Mouse (Mus musculus): ENCODE measurements around the gene Acadm. TPM values are rescaled to one million over a fixed set of nuclear protein-coding genes. Genes with fewer than 3 reads are reported as not detected.

Acadm gene
- total and polyA plus RNA-seq, 3 experiments = 78.5 to 224 (median 199) TPM

- Histone ChIP-seq H3K4me2 (ENCODE audit: insufficient read depth, low read depth, poor library complexity, severe bottlenecking) (no peak overlapping the region), H3K79me2 (replicated peaks; ENCODE audit: control insufficient read depth, extremely low read depth, insufficient read depth, poor library complexity, severe bottlenecking) (no peaks in the 10 kb centered on the region), H3K36me3 (replicated peaks in 1 of 2; ENCODE audit: control insufficient read depth in 1 of 2, insufficient read depth in 1 of 2, low read length in 1 of 2) (no peaks in the 10 kb centered on the region), H3K4me1 (ENCODE audit: control insufficient read depth in 1 of 2, insufficient read depth in 2 of 2) (no peaks in the 10 kb centered on the region), H3K27me3 (replicated peaks) (peaks cover 2% of the 10 kb centered on the region), H3K9ac (ENCODE audit: insufficient read depth, low read depth) (no peak overlapping the region), H3K9me3 (replicated peaks; ENCODE audit: low read length) (peaks cover 12% of the 10 kb centered on the region), H3K4me3 (replicated peaks in 1 of 3; ENCODE audit: low read depth in 2 of 3, low read length in 2 of 3, poor library complexity in 1 of 3) (no peak overlapping the region), H3K27ac (ENCODE audit: insufficient read depth, low read depth) (no peak overlapping the region)
- 0 out of 2 replicates have a peak, but pooled peaks have one; percentile 12 for TF ChIP-seq MAFK (IDR thresholded peaks at IDR 0.05; ENCODE audit: insufficient replicate concordance, low read length)
- TF ChIP-seq MEF2A (IDR thresholded peaks at IDR 0.05; ENCODE audit: borderline replicate concordance, low read depth, low read length) = no peak
- TF ChIP-seq ZNF384 (IDR thresholded peaks at IDR 0.05; ENCODE audit: low read depth, low read length) = no peak
- TF ChIP-seq MYC (IDR thresholded peaks at IDR 0.05; ENCODE audit: low read depth, low read length) = no peak
- in situ Hi-C loops (cut with MboI; ENCODE audit: low pct_ligation_motif_present, low pct_unique_long_range_greater_than_20kb, low sequenced_read_pairs) (loop anchor here (10.0 kb wide), 1 partner anchor 605 kb away; no protein-coding TSS in a partner anchor), dilution Hi-C loops (cut with MboI; ENCODE audit: extremely low pct_ligation_motif_present, extremely low pct_unique_long_range_greater_than_20kb, low sequenced_read_pairs) (no loop called here)
- no peak for DNase-seq (ENCODE audit: extremely low read depth)
These were observed 25.0 kb upstream of the Acadm start for GRCm38 (mm10) chr3:153969451-153969850.

- TF ChIP-seq RCOR1 (conservative IDR thresholded peaks at IDR 0.05; ENCODE audit: low read depth, low read length) = no peak
- no peak for TF ChIP-seq NRF1 (IDR thresholded peaks at IDR 0.05; ENCODE audit: low read depth, low read length)
- no peak for TF ChIP-seq USF1 (IDR thresholded peaks at IDR 0.05; ENCODE audit: low read depth, low read length)
- no peak for TF ChIP-seq ZMIZ1 (IDR thresholded peaks at IDR 0.05; ENCODE audit: low read depth, low read length)
- TF ChIP-seq MYC (IDR thresholded peaks at IDR 0.05; ENCODE audit: low read depth, low read length) = no peak
- TF ChIP-seq MEF2A (IDR thresholded peaks at IDR 0.05; ENCODE audit: borderline replicate concordance, low read depth, low read length) = no peak
- no peak for TF ChIP-seq TCF12 (IDR thresholded peaks at IDR 0.05; ENCODE audit: low read depth, low read length)
- TF ChIP-seq POLR2A (IDR thresholded peaks at IDR 0.05; ENCODE audit: low read depth, low read length) = no peak
- no peak for TF ChIP-seq MAX (IDR thresholded peaks at IDR 0.05; ENCODE audit: low read length)
- TF ChIP-seq EP300 (IDR thresholded peaks at IDR 0.05; ENCODE audit: low read length) = no peak
- peak; percentile 88 for TF ChIP-seq RAD21 (IDR thresholded peaks at IDR 0.05; ENCODE audit: low read depth, low read length)
- TF ChIP-seq SMC3 (IDR thresholded peaks at IDR 0.05; ENCODE audit: low read depth, low read length) = peak; percentile 80
- TF ChIP-seq KAT2A (IDR thresholded peaks at IDR 0.05; ENCODE audit: insufficient replicate concordance, low read length) = no peak
- 0 out of 2 replicates have a peak, but pooled peaks have one; percentile 23 for TF ChIP-seq TBP (conservative IDR thresholded peaks at IDR 0.05; ENCODE audit: low read depth, low read length)
- TF ChIP-seq CHD1 (IDR thresholded peaks at IDR 0.05; ENCODE audit: low read depth, low read length) = no peak
- 0 out of 2 replicates have a peak, but pooled peaks have one; percentile 32 for TF ChIP-seq ELF1 (IDR thresholded peaks at IDR 0.05; ENCODE audit: low read depth, low read length)
- peak; percentile 72; the same call in 1 of the 2 replicates for TF ChIP-seq NELFE (IDR thresholded peaks at IDR 0.05; ENCODE audit: low read depth, low read length)
- no peak for TF ChIP-seq POLR2AphosphoS2 (IDR thresholded peaks at IDR 0.05; ENCODE audit: low read depth, low read length)
- no peak for TF ChIP-seq JUN (IDR thresholded peaks at IDR 0.05; ENCODE audit: insufficient read depth, low read depth, low read length)
- TF ChIP-seq MAFK (IDR thresholded peaks at IDR 0.05; ENCODE audit: insufficient replicate concordance, low read length) = no peak
- TF ChIP-seq USF2 (conservative IDR thresholded peaks at IDR 0.05; ENCODE audit: low read depth, low read length) = no peak
- no peak for TF ChIP-seq BHLHE40 (IDR thresholded peaks at IDR 0.05; ENCODE audit: low read depth, low read length)
- peak; percentile 99 to 100 for TF ChIP-seq CTCF (conservative IDR thresholded peaks at IDR 0.05 in 1 of 2, IDR thresholded peaks at IDR 0.05 in 1 of 2; ENCODE audit: low read depth in 2 of 2, low read length in 2 of 2)
- TF ChIP-seq SIN3A (IDR thresholded peaks at IDR 0.05; ENCODE audit: low read length) = no peak
- H3K4me3 ChIP-seq (replicated peaks in 1 of 3; ENCODE audit: low read depth in 2 of 3, low read length in 2 of 3, poor library complexity in 1 of 3) = no peak overlapping the region
- DNase-seq (ENCODE audit: extremely low read depth) = peak; percentile 99
- peaks cover 12% of the 10 kb centered on the region for H3K9me3 ChIP-seq (replicated peaks; ENCODE audit: low read length)
- H3K4me2 ChIP-seq (ENCODE audit: insufficient read depth, low read depth, poor library complexity, severe bottlenecking) = no peak overlapping the region
- H3K36me3 ChIP-seq (replicated peaks in 1 of 2; ENCODE audit: control insufficient read depth in 1 of 2, insufficient read depth in 1 of 2, low read length in 1 of 2) = no peaks in the 10 kb centered on the region
- no peak overlapping the region for H3K9ac ChIP-seq (ENCODE audit: insufficient read depth, low read depth)
- no peak overlapping the region for H3K27ac ChIP-seq (ENCODE audit: insufficient read depth, low read depth)
- dilution Hi-C loops (cut with MboI; ENCODE audit: extremely low pct_ligation_motif_present, extremely low pct_unique_long_range_greater_than_20kb, low sequenced_read_pairs) (no loop called here), in situ Hi-C loops (cut with MboI; ENCODE audit: low pct_ligation_motif_present, low pct_unique_long_range_greater_than_20kb, low sequenced_read_pairs) (loop anchor here (10.0 kb wide), 1 partner anchor 606 kb away; no protein-coding TSS in a partner anchor)
- H3K4me1 ChIP-seq (ENCODE audit: control insufficient read depth in 1 of 2, insufficient read depth in 2 of 2) = no peaks in the 10 kb centered on the region
- no peaks in the 10 kb centered on the region for H3K79me2 ChIP-seq (replicated peaks; ENCODE audit: control insufficient read depth, extremely low read depth, insufficient read depth, poor library complexity, severe bottlenecking)
- peaks cover 2% of the 10 kb centered on the region for H3K27me3 ChIP-seq (replicated peaks)
These were observed 24.1 kb upstream of the Acadm start for GRCm38 (mm10) chr3:153968549-153968948.
